Mouse (Mus musculus) B cell, adult 2 months (primary cell): Measurements from ENCODE around the gene 1110059E24Rik.
"Not testable (repeated sequence)": the region's sequence is repeated elsewhere in the genome, so short reads cannot be mapped to it uniquely, and the experiment has no call there.

Source experiments
- DNase-seq, 2 experiments: peaks; one replicate each; pipeline ENCODE4 v3.0.0; 2022

1110059E24Rik gene

DNA sequence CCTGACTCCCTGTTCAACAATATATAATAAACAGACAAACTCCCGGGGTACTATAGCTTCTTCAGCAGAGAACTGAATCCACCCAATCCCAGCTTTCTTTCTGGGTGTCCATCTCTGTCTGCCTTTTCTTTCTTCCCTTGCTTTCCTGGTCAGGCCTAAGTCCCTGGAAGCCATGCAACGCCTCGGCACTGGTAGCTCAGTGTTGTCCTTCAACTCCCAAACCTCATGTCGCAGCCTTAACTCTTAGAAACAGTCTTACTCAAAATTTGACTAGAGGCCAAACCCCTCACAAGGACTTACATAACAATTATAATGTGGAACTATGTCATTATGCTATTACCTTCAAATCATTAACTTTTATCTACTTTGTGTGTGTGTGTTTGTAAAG is 28.6 kb downstream of the 1110059E24Rik start:
- no peak for DNase-seq

DNA sequence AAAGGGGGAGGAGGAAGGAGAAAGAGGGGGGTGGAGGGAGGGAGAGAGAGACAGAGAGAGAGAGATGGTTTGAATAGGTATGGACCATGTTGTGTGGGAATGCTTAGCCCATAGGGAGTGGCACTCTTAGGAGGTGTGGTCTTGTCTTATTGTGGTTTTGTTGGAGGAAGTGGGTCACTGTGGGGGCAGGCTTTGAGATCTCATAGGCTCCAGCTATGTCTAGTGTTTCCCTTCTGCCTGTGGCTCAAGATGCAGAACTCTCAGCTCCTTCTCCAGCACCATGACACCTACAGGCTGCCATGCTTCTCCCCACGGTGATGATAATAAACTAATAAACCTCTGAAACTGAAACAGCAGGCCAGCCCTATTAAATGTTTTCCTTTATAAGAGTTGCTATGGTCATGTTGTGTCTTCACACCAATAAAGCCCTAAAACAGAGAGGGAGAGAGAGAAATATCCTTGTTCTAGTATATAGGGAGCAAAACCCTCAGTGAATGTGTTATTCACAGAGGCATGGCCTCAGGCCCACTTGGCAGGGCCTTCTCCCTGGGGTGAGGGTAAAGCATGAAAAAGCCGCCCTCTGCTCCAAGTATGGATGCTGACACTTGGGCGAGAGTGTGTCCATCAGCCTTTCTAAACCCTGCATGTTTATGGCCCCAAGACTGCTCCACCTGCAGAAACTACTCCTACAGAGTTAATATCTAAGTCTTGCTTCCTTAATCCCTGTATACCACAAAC is 29.2 kb downstream of the 1110059E24Rik start:
- peak; percentile 38 to 48 for DNase-seq

DNA sequence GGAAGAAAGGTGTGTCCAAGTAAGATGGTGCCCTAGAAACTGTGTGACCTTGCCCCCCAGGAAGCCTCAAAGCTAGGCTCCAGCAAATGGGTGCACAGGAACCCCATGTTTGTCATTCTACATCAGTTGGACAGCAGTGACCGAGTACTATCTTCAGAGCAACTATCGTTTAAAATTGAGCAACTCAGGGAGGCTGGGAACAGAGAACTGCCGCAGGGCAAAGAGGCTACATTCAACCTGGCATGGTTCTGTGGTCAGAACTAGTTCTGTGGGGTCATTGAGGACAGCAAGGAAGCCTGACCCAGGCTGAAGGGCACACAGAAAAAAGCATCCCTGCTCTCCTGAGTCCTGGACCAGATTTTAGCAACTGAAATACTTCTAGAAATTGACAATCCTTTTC is 37.0 kb downstream of the 1110059E24Rik start:
- no peak for DNase-seq

DNA sequence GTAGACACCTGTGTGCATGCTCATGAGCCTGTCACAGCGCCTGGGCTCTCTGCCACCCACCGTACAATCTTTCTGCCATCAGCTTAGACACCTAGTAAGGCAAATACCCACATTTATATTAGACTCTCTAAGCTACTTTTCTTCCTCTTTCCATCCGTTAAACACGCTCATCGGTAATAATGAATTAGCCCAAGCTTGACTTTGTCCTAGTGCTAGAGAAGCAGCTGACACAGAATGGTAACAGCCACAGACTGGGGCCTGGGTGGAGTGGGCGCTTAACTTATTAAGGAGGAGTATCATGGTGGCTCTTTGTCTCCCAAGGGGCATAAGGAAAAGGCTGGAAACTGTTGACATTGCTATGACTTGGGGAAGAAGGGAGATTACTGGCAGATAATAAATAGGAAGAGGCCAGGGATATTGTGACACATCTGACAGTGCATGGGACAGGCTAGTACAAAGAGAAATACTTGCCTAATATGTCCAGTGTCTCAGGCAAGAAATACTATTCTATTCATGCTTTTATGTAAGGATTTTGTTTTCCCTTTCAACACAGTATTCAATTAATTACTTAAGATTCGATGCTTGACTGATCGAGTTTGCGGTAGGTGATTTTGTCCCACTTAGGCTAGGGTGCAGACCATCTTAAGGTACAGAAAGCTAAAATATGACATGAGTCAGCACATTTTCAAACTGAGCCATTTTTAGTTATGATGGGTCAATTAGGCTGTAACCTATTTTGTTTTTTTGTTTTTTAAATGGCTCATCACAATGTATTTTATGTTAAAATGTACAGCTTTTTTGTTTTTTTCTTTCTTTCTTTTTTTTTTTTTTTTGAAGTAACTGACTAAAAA is 40.8 kb downstream of the 1110059E24Rik start:
- no peak for DNase-seq

DNA sequence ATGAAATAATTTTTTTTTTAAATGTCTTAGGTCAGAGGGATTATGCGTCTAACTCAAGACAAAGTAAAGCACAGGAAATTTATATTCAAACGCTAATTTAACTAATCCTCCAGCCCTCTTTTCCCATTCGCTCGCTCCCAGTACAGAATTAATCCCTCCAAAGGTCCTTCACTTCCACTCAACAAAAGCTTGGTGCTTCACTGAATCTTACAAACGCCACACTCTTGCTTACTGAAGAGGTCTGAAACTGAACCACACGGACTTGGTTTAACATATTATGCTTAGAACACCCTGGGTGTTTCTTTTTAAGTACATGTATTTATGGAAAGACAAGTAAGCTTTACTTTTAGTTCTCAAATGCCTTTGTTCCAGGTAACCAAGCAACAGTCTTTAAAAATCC is 41.5 kb downstream of the 1110059E24Rik start:
- DNase-seq = no peak

DNA sequence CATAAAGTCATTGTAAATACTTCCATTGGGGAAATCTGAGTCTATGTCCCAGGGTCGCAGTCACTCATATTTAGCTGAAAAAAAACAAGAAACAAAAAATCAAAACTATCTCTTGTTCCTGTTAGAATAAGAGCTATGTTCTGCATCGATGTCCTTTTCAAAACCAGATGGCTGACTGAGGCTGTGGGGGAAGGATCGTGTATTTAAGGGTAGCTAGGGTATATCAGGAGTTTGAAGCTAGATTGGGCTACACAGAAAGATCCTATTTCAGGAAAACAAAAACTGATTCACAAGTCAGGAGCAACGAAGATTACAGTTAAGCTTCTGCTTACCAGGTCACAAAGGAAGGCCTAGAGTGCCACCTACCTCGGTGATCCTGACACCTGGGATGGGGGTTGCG is 42.5 kb downstream of the 1110059E24Rik start:
- DNase-seq = no peak

DNA sequence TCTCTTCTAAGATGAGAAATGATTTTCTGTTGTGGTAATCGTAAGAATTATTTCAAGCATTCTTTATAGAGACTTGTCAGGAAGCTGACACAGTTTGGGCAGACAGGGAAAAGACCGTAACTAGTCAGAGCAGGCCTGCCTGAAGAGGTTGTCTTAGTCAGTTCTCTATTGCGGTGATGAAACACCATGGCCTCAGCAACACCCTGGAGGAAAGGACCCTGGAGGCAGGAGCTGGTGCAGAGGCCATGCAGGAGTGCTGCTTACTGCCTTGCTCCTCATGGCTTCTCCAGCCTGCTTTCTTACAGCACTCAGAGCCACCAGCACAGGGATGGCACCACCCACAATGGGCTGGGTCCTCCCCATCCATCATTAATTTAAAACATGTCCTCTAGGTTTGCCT is 47.5 kb downstream of the 1110059E24Rik start:
- DNase-seq = no peak

DNA sequence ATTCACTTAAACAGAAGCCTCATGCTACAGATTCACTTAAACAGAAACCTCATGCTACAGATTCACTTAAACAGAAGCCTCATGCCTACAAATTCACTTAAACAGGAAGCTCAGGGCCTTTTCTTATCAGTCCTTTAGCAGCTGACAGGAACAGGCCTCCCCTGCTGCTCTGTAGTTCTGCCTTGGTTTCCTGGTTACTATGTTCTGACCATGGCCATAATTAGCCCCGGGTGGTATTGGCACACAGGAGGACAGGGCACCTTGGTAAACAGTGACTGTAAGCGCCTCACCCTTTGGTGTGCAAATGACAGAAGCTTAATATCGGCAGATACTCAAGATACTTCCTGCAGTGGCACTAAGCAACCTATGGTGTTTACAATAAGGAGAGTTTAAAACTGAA is 48.9 kb downstream of the 1110059E24Rik start:
- peak in 1 of 2 experiments; percentile 24 for DNase-seq

DNA sequence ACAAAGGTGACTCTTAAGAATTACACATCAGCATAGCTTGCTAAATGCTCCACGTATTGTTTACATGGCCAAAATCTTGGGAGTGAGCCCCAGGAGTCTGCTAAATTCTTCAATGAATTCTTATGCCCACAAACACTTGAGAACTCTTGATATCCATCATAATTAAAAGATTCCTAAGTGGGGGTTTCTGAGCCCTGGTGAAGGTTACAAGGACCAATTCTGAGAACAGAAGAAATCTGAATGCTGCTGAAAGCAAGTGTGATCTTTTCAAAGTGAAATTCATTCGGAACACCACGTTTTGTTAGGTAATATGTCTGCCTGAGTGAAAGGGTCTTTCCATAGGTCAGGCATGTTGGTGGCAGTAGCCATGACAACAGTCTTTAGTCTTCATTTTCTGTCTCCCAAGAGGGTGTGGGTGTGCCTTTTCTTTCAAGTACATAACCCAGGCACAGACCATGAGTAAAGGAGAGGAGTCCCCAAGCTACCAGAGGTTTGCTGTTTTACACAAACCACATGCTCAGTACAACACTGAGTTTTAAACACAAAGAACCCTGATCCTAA is 51.2 kb downstream of the 1110059E24Rik start:
- DNase-seq = no peak

DNA sequence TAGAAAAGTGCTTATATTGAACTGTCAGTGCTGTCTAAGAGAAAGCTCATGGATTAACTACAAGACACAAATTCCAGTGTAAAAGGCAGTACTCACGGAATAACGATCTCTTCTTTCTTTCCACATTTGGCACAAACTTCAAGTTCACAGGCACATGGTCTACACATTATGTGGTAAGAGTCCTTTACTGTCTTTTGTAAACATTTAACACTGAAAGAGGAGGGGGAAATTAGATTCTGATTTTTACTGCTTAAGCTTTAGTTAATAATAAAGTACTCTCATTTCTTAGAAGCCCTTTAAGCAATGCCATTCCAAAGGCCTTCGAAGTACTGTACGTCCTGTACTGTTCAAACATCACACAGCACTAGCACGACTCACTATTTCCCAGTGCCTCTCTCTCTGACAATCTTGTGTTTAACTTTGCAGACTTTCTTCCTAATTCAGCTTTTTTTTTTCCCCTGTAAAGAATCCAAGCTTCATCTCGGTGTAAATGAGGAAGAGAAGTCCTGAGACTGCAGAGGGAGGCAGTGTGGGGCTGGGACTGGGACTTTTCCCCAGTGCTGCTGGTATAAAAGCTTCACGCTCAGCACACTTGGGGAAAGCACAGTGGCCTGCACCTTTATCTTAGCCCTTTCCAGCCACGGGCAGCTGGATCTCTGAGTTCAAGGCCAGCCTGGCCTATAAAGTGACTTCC is 54.0 kb downstream of the 1110059E24Rik start:
- no peak for DNase-seq

DNA sequence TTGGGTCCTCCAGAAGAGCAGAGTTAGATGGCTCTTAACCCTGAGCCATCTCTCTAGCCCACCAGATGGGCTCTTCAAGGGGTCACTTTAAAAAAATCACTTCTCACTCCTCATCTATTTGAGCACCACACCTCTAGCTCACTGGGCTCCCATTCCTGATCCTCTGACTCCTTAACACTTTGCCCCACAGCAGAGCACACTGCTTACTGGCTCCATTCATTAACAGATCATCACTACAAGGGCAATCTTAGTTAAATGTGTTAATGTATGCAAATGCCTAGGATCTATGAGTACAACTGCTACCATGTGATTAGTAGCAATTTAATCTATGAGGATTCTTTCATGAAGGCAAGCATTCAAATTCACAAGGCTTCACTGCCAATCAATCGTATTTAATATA is 58.1 kb downstream of the 1110059E24Rik start:
- no peak for DNase-seq

DNA sequence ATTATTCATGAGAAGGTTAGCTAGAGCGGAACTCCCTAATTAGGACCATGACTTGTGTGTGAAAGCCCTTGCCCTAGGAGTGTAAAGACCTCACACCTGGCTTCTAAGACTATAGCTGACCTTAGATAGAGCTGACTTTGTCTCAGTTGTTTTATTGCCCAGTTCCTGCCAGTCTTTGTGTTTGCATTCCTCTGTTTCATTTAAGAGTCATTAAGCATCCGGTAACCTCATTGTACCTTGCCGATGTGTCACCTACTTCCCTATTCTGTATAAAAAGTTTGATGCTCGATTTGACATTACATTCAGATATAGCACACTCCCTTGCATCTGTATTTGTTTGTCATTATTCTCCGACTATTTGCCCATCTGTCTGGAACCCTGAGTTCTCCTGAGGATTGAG is 60.6 kb downstream of the 1110059E24Rik start:
- DNase-seq = not testable (repeated sequence)

DNA sequence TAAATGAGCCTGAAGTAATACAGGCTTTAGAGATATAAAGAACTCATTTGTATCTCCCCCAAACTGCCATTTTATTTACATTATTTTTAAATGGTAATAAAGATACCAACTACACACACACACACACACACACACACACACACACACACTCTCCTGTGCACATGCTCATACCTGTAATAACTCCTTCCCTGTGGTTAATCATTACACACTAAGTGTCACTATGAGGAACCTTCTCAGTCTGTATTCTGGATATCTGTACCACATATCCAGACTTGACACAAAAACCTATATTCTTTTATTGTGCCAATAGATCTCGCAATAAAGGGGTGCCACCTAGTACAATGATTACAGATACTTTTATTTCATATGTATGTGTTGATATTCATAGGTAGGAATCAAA is 62.9 kb downstream of the 1110059E24Rik start:
- no peak for DNase-seq

DNA sequence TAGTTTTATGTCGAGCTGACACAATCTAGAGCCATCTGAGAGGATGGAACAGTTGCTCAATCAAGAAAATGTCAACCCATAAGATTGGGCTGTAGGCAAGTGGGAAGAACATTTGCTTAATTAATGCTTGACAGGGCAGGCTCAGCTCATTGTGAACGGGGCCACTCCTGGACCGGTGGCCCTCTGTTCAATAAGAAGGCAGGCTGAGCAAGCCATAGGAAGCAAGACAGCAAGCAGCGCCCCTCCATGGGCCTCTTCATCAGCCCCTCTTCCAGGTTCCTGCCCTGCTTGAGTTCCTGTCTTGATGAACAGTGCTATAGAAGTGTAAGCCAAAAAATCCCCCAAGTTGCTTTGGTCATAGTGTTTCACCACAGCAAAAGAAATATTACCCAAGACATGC is 65.2 kb downstream of the 1110059E24Rik start:
- DNase-seq = no peak

DNA sequence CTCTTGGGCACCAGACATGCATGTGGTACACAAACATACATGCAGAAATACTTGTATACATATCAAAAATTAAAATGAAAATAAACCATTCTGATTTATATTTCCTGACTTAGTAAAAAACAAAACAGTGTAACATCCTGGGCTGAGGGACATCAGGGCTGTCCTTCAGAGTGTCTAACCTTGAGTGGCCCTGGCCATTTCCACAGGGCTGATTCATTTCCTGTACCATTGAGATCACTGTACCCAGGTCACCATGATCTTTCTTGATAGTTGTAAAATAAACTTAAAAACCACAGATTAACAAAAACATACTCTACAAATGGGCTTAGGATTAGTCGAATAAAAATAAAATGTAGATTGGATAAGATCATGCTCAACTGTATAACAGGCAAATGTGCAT is 66.2 kb downstream of the 1110059E24Rik start:
- no peak for DNase-seq

DNA sequence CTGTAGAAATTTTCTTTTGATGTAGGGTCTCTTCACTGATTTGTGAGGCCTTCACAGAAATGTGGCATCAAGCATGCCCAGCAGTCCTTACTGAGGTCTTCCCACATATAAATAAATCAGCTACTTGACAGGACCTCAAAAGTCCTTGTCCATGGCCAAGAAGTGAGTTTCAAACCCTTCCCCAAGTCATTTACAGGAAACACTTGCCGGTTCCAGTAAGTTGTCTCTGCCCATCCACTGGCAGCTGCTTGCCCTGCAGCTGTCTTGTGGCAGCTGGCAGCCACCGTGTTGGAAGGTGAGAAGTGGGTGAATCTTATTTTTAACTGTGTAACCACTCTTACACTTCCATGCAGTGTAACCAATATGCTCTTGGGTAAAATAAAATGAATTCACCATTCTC is 66.9 kb downstream of the 1110059E24Rik start:
- no peak for DNase-seq

DNA sequence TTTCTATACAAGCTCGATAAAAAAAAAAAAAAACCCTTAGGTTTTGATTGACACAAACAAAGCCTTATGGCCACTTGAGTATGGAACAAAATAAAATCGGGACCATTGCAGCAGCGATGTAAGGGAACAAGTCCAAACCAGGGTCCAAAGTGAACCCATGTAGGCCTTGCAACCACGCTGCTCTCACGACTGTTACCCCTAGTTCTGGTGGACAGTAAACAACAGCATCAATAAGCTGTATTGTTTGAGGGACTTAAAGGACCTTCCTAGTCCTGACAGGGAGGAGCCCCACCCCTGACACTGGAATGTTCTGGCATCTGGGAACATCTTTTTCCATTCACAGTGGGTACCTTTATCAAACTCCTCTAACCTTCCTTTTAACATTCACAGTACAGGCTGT is 68.8 kb downstream of the 1110059E24Rik start:
- DNase-seq = peak; percentile 46 to 51

DNA sequence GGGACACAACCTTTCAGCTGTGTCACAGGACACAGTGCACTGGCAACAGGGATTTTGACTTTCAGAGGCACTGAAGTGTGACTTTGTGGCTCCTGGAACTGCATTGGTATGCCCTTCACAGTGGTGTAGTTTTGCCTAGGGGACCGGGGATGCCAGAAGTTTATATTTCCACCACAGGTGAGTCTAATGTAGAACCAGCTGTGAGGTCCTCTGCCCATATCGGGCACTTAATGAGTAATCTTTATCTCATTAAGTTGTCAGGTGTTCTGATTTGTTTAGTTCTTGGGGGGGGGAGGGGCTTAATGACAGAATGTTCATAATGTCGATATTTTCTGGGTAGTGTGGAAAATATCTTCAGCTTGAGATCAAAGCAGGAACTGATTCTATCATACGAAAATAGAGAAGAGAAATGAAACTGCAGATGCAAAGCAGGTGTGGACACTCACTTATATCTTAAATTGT is 69.2 kb downstream of the 1110059E24Rik start:
- DNase-seq = peak; percentile 58 to 59

DNA sequence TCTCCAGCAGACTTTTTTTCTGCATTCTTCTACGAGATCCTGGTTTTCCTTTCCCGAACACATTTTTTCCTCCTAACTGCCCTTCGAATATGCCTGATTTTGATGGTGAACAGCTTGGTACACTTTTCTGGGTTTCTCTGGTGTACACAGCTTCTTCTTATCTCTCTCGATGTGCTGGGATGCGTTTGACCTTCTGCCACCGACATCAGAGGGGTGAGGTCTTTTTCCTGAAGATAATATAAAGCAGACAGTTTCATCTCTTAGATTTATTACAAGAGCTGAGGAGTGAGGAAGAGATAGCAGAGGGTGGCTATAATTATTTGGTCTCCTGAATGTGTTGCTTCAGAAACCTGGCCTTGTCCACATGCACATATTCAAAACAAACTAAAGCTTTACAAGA is 71.4 kb downstream of the 1110059E24Rik start:
- DNase-seq = no peak

DNA sequence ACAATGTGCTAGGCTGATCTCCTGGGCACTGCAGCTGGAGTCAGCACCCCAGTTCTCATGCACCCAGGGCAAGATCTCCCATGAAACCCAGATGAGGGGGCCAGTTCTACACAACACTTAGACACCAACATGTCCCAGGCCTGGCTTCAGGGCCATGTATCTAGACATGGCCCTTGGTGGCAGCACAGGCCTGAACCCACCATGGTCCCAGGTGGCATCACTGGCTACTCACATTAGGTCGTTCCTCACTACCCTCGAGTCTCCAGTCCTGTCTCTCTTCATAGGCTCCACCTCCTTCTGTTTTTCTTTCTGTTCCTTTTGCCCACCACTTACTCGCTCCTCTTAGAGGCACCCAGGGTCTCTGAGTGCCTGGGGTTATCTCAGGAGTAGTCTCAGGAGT is 72.9 kb downstream of the 1110059E24Rik start:
- no peak for DNase-seq

DNA sequence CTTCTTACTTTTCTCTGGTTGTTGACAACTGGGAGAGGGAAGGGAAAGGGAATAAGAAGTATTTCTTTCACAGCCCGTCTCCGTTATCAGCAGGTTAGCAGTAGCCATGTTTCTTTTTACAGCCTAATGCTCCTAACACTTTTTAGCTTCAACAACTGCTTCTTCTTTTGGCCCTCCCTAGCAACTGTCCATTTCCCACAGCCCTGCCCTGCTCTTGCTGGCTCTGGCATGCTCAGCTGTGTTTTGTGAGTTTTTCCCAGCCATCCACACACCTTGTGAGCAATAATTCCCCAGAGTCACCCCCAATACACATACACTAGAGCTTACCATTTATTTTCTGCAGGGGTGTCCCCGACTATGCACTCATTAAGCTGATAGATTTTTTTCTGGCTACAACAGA is 75.3 kb downstream of the 1110059E24Rik start:
- DNase-seq = no peak

DNA sequence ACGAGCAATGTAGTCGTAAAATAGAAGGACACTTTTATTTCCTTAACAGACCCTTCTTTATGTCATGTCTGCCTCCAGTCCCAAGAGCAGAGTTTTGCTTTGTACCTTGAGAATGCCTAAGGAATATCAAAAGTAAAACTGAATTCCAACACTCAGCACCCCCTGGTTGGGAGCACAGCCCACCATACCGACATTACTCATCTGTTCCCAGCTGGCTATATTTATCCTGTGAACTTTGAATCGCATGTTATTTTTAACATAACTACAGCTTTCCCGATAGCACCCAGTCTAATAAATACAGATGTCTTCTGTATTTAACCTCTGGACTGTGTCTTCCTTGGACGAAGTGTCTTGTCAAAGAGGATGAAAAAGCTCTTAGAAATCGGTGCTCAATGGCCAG is 80.8 kb downstream of the 1110059E24Rik start:
- no peak for DNase-seq
